Mouse (Mus musculus) spleen, adult 2 months (tissue): ENCODE data around the gene Ip6k1.

ENCODE experiments used
- CTCF ChIP-seq: fragments of 200-500 bp; IDR thresholded peaks from 2 replicates; pipeline ENCODE4 v1.5.1; 2011; ENCODE audit warnings: mild to moderate bottlenecking, inconsistent platforms; ENCODE audit not compliant: insufficient read depth, insufficient read length, insufficient replicate concordance; ENCODE audit errors: extremely low read depth
- POLR2A ChIP-seq: fragments of 200-500 bp; IDR thresholded peaks from 2 replicates; pipeline ENCODE4 v1.6.1; 2011; ENCODE audit warnings: low read depth, low read length, inconsistent platforms

- TF ChIP-seq CTCF (no peak), POLR2A (no peak)
Observed at GRCm38 (mm10) chr9:108057262-108057562, 54.9 kb downstream of the Ip6k1 start.
